Mouse (Mus musculus) stomach, embryonic 16.5 days (tissue): ENCODE measurements at regions not wholly inside any gene's neighbourhood (a gene's known extent, or its start where the extent isn't known, plus 50 kb on each side); places are given as distances from the start of the nearest gene placed in this dataset.
A peak's percentile ranks its signal among the peaks of the same experiment; 100 is the strongest.

ENCODE experiments used
- ATAC-seq: fragments of 200-750 bp; cut with Nextera tagmentation; 2 replicates; pipeline ENCODE4 v1.8.0; 2017; ENCODE audit warnings: moderate number of reproducible peaks, moderate TSS enrichment; ENCODE audit not compliant: insufficient read depth, low FRiP score
- H3K27ac ChIP-seq: fragments of 300-500 bp; sonication (generic); 2 replicates; pipeline ENCODE4 v1.5.1; 2014; ENCODE audit warnings: low read length
- H3K27me3 ChIP-seq: fragments of 300-500 bp; sonication (generic); 2 replicates; pipeline ENCODE4 v1.6.1; 2014; ENCODE audit warnings: low read length, control low read depth, mixed read lengths; ENCODE audit not compliant: control insufficient read depth, insufficient read depth
- H3K36me3 ChIP-seq: fragments of 300-500 bp; sonication (generic); 2 replicates; pipeline ENCODE4 v1.6.1; 2014; ENCODE audit warnings: low read length; ENCODE audit not compliant: control insufficient read depth, insufficient read depth
- H3K4me1 ChIP-seq: fragments of 300-500 bp; sonication (generic); 2 replicates; pipeline ENCODE4 v1.6.1; 2014; ENCODE audit warnings: low read length, control low read depth, mixed read lengths; ENCODE audit not compliant: control insufficient read depth, insufficient read depth
- H3K4me2 ChIP-seq: fragments of 300-500 bp; sonication (generic); 2 replicates; pipeline ENCODE4 v1.6.1; 2014; ENCODE audit warnings: low read depth, low read length, mixed read lengths
- H3K4me3 ChIP-seq: fragments of 300-500 bp; sonication (generic); replicated peaks from 2 replicates; pipeline ENCODE4 v1.5.1; 2014; ENCODE audit warnings: mild to moderate bottlenecking, low read length
- H3K9ac ChIP-seq: fragments of 300-500 bp; sonication (generic); 2 replicates; pipeline ENCODE4 v1.6.1; 2014; ENCODE audit warnings: low read length
- H3K9me3 ChIP-seq: fragments of 300-500 bp; sonication (generic); replicated peaks from 2 replicates; pipeline ENCODE4 v1.6.1; 2016; ENCODE audit warnings: low read length, control low read depth; ENCODE audit not compliant: control insufficient read depth
- WGBS: fragments of 180-500 bp; shearing (Covaris S2); extraction: QIAGEN DNeasy Blood & Tissue Kit; methylation state at CpG from one replicate; pipeline ENCODE4 v1.1.7; 2014; 5-methylcytosine and 5-hydroxymethylcytosine counted together

DNA sequence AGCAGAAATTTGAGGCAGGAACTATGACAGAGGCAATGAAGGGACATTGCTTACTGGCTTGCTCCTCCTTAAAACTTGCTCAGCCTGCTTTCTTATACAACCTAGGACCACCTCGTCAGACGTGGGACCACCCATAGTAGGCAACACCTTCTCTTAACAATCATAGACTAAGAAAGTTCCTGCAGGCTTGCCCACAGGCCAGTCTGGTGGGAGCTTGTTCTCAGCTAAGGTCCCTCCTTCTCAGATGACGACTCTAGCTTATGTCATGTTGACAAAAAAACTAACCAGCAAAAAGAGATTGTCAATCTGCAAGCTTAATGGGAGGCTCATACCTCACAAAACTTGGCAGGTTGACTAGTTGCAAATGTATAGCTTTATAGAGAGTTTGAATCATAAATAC is 56.5 kb upstream of the Lsm6 start:
- Histone ChIP-seq H3K27ac (no peak overlapping the region), H3K36me3 (no peaks in the 10 kb centered on the region), H3K4me1 (no peaks in the 10 kb centered on the region), H3K27me3 (no peaks in the 10 kb centered on the region), H3K9ac (no peak overlapping the region), H3K9me3 (no peaks in the 10 kb centered on the region), H3K4me2 (no peak overlapping the region), H3K4me3 (no peak overlapping the region)
- ATAC-seq, result no peak
- WGBS, result 74% methylated on average over 3 of the region's 3 CpGs

DNA sequence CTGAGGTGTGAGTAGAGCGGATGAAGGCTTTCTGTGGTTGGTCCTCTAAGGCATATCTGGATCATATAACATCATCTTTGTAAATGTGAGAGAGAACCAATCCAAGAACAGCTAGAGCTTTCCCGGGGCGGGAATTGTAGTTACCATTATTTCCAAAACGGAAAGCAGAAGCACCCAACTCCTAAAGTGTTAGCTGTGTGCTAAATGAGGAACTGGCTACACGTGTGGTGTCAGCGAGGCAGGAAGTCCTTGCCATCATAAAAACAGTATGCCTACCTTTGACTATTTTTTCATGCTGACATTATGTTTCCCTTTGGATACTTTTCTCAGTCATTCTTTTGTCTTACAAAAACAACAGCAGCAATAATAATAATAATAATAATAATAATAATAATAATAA is 68.8 kb upstream of the Lsm6 start:
- Histone ChIP-seq H3K4me3 (no peak overlapping the region), H3K4me1 (no peaks in the 10 kb centered on the region), H3K36me3 (no peaks in the 10 kb centered on the region), H3K9me3 (no peaks in the 10 kb centered on the region), H3K27me3 (no peaks in the 10 kb centered on the region), H3K9ac (no peak overlapping the region), H3K4me2 (no peak overlapping the region), H3K27ac (no peak overlapping the region)
- ATAC-seq, result no peak
- 81% methylated on average over 6 of the region's 6 CpGs for WGBS

DNA sequence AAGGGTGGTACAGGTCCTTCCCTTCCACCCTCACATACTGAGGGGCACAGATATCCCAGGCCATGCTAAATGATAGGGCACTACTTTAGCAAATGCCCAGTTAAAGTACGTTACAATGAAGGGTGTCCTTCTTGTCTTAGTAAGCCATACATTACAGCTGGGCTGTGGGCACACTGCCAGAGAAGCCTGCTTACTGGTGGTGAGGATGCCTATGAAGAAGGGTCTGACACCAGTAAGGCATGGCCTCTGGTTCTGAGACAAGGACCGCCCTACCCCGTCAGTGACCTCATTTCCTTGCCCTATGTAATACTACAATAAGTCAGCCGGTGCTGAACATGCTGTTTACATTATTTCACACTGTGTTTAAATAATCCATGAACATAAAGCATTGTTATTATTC is 69.6 kb upstream of the Lsm6 start:
- 44% methylated on average over 4 of the region's 4 CpGs for WGBS
- no peak overlapping the region for H3K9ac ChIP-seq
- H3K27me3 ChIP-seq, result no peaks in the 10 kb centered on the region
- no peak overlapping the region for H3K4me3 ChIP-seq
- no peak overlapping the region for H3K27ac ChIP-seq
- H3K4me1 ChIP-seq, result no peaks in the 10 kb centered on the region
- no peaks in the 10 kb centered on the region for H3K36me3 ChIP-seq
- H3K4me2 ChIP-seq, result no peak overlapping the region
- no peaks in the 10 kb centered on the region for H3K9me3 ChIP-seq
- ATAC-seq, result no peak

DNA sequence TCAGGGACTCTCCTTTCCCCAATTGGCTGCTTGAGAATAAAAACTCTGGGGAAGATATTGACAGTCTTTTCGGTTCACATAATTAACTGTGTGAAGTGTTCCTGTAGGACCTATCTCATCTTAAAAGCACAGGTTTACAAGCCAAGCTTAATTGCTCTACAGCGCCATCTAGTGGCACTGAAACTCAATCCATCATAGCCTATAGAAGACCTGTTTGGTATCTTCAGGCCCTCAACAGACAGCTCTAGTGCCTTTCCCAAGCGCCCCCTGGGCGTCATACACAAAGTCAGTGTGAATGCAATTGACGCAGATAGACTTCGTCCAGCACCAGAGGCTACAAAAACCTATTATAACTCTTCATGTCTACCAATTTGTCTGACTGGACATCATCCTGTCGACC is 78.9 kb upstream of the Lsm6 start:
- H3K36me3 ChIP-seq, result no peaks in the 10 kb centered on the region
- H3K9ac ChIP-seq, result no peak overlapping the region
- H3K9me3 ChIP-seq, result no peaks in the 10 kb centered on the region
- peak; percentile 66; the same call in 1 of the 2 replicates for ATAC-seq
- no peaks in the 10 kb centered on the region for H3K27me3 ChIP-seq
- no peaks in the 10 kb centered on the region for H3K4me1 ChIP-seq
- H3K4me2 ChIP-seq, result no peak overlapping the region
- WGBS, result 39% methylated on average over 7 of the region's 7 CpGs
- H3K4me3 ChIP-seq, result no peak overlapping the region
- H3K27ac ChIP-seq, result no peak overlapping the region

DNA sequence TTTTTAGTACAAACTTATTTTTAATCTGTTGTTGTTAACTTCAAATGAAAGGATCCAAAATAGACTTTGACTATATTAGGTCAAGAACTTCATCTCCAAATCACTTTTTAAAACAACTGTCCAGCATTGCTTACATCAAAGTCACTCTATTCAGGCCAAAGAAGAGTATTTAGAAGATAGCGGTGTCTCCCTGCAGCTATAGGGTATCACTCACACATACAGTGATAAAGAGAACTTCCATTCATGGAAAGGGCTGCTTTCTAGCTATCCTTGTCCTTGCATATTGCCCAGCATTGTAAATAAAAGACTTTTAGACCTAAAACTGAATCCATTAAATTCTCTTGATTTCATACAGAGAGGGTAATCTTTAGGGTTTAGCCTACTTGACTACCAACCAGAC is 82.1 kb upstream of the Lsm6 start:
- Histone ChIP-seq H3K9ac (no peak overlapping the region), H3K4me3 (no peak overlapping the region), H3K4me1 (no peaks in the 10 kb centered on the region), H3K36me3 (no peaks in the 10 kb centered on the region), H3K4me2 (no peak overlapping the region), H3K9me3 (no peaks in the 10 kb centered on the region), H3K27me3 (no peaks in the 10 kb centered on the region), H3K27ac (no peak overlapping the region)
- no peak for ATAC-seq
- 88% methylated on average over 1 of the region's 1 CpGs for WGBS

DNA sequence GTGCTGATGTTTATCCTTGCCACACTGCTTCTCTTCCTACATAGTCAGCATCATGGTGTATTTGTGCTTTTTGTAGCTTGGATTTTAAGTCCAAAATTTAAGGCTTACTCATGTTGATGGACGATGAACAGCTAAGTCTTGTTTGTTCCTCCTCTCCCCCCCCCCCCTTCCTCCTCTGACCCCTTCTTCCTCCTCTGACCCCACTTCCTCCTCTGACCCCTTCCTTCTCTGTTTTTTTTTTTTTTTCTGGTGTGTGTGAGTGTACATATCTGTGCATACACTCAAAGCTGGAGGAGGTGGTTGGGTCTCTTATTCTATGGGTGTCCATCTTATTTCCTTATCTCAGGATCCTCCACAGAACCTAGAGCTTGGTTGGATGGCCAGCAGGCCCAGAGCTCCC is 87.0 kb upstream of the Lsm6 start:
- WGBS, result 81% methylated on average over 1 of the region's 1 CpGs
- no peaks in the 10 kb centered on the region for H3K4me1 ChIP-seq
- H3K9ac ChIP-seq, result no peak overlapping the region
- H3K9me3 ChIP-seq, result no peaks in the 10 kb centered on the region
- no peaks in the 10 kb centered on the region for H3K36me3 ChIP-seq
- no peaks in the 10 kb centered on the region for H3K27me3 ChIP-seq
- no peak overlapping the region for H3K27ac ChIP-seq
- no peak overlapping the region for H3K4me2 ChIP-seq
- no peak overlapping the region for H3K4me3 ChIP-seq
- ATAC-seq, result no peak

DNA sequence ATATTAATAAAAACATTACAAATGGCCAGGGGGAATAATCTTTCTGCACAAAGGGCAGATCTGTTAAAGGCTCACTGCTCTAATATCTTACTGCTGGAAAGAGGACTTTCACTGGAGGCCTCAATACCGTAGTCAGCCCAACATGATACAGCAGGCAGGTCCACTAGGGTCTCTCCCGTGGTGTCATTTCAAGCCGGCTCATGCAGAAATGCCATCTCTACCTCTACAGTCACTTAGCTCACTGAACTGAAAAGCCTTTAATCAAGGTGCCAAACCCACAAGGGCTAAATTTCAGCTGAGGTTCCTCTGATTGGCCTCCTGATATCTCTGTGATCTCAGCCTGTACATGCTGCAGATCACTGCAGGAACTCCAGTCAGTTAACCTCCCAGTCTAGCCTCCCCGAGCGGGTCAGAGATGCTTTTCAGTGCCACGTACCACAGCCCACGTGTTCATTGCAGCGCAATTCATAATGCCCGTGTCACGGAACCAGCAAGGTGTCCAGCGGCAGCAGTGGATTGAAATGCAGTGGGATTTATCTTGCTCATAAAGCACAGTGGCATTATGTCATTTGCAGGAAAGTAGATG is 90.4 kb upstream of the Lsm6 start:
- H3K4me3 ChIP-seq, result no peak overlapping the region
- no peaks in the 10 kb centered on the region for H3K4me1 ChIP-seq
- WGBS, result 82% methylated on average over 11 of the region's 11 CpGs
- no peak overlapping the region for H3K27ac ChIP-seq
- no peak overlapping the region for H3K4me2 ChIP-seq
- no peaks in the 10 kb centered on the region for H3K9me3 ChIP-seq
- no peak overlapping the region for H3K9ac ChIP-seq
- H3K36me3 ChIP-seq, result no peaks in the 10 kb centered on the region
- ATAC-seq, result no peak
- H3K27me3 ChIP-seq, result no peaks in the 10 kb centered on the region

DNA sequence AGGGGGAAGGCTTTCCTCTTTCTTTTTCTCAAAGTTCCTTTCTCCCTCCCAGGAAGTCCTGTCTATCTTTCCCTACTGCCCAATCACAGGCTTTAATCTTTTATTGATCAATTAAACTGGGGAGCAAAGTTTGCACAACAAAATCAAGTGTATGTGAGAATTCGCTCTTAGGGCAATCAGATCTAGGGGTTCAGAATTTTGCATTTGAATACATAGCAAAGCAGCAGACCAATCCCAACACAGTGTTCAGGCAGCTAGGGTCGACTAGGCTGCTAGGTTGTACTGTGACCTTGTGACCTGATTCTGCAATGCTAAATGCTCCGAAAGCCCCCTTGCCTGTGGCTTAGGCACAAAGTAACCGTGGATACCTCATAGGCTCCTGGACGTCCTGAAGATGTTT is 91.5 kb upstream of the Lsm6 start:
- H3K27me3 ChIP-seq, result no peaks in the 10 kb centered on the region
- H3K4me1 ChIP-seq, result no peaks in the 10 kb centered on the region
- H3K4me2 ChIP-seq, result no peak overlapping the region
- H3K9me3 ChIP-seq, result no peaks in the 10 kb centered on the region
- 60% methylated on average over 5 of the region's 5 CpGs for WGBS
- no peak overlapping the region for H3K9ac ChIP-seq
- no peak overlapping the region for H3K27ac ChIP-seq
- ATAC-seq, result no peak
- H3K36me3 ChIP-seq, result no peaks in the 10 kb centered on the region
- H3K4me3 ChIP-seq, result no peak overlapping the region

DNA sequence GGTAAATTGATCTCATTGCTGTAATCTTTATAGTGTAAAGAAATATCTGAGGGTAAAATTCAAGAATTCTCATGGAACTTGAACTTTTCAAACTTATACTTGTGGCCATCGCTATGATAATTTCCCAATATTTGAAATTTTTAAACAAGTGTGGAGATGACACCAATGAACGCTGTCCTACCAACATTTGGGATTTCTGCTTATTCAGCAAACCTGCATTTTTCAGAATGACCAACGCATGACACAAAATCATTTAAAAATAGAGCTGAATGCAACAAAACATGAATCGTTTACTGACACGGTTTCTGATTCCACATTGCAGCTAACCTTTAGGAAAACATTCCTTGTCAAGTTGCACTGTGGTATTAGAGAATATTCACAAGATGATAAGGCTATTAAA is 92.9 kb upstream of the Lsm6 start:
- 91% methylated on average over 5 of the region's 5 CpGs for WGBS

More for the DNA sequence above, 92.9 kb upstream of the Lsm6 start:
- no peak overlapping the region for H3K4me2 ChIP-seq
- no peak overlapping the region for H3K4me3 ChIP-seq
- H3K36me3 ChIP-seq, result no peaks in the 10 kb centered on the region
- no peak overlapping the region for H3K27ac ChIP-seq
- H3K4me1 ChIP-seq, result no peaks in the 10 kb centered on the region
- no peaks in the 10 kb centered on the region for H3K27me3 ChIP-seq
- H3K9me3 ChIP-seq, result no peaks in the 10 kb centered on the region
- ATAC-seq, result no peak
- H3K9ac ChIP-seq, result no peak overlapping the region
